Mouse (Mus musculus) heart, adult 18-20 months (tissue): ENCODE measurements around the gene Iscu. TPM values are rescaled to one million over a fixed set of nuclear protein-coding genes. Genes with fewer than 3 reads are reported as not detected.

Experiments
- DNase-seq, 2 experiments: peaks; one replicate each; pipeline ENCODE4 v3.0.0; 2021 to 2022; ENCODE audit warnings: mixed read lengths in 1 of 2
- long read RNA-seq, 2 experiments: library from polyadenylated mRNA; stranded (forward); transcript quantifications; one replicate each; pipeline ENCODE4 v2.0.0; 2021
- total RNA-seq, 2 experiments: library from RNA; stranded (reverse); gene quantifications; 2 replicates each; pipeline ENCODE4 v1.2.3; 2021

Iscu gene
- total RNA-seq, result 100 to 1,000 TPM; 207 to 210 TPM
- long read RNA-seq, experiment 1, transcript Iscu-201 (5 exons, 957 nt), result major isoform, 317 of 328 reads
- long read RNA-seq, experiment 1, partial matches to known transcripts, result 1 of 328 reads
- long read RNA-seq, experiment 1, other reads (novel, unspliced or antisense), result 2 of 328 reads
- long read RNA-seq, experiment 2, transcript Iscu-201 (5 exons, 957 nt), result major isoform, 188 of 203 reads
- long read RNA-seq, experiment 2, partial matches to known transcripts, result 5 of 203 reads
- long read RNA-seq, experiment 2, other reads (novel, unspliced or antisense), result 2 of 203 reads

- peak; percentile 95 to 96 for DNase-seq
Observed at GRCm38 (mm10) chr5:113772450-113772895, at the start of gene Iscu, which contains the start of gene Sart3. Gene Iscu (plus strand): TSS chr5:113772748. Gene Sart3 (minus strand): TSS chr5:113772510.

GRCm38 (mm10) chr5:113723567-113724237 lies 48.8 kb upstream of the Iscu start:
- peak in 1 of 2 experiments; percentile 7 for DNase-seq

GRCm38 (mm10) chr5:113724446-113724845 lies 48.1 kb upstream of the Iscu start, which contains the start of gene 1700069L16Rik:
Gene 1700069L16Rik (minus strand): TSS chr5:113724772.
- DNase-seq, result peak; percentile 79 to 93

- DNase-seq, result no peak
Observed at GRCm38 (mm10) chr5:113725417-113725816, 47.1 kb upstream of the Iscu start.

GRCm38 (mm10) chr5:113726618-113727017 lies 45.9 kb upstream of the Iscu start:
- no peak for DNase-seq

GRCm38 (mm10) chr5:113727238-113727637 lies 45.3 kb upstream of the Iscu start:
- no peak for DNase-seq

GRCm38 (mm10) chr5:113728011-113728410 lies 44.5 kb upstream of the Iscu start:
- no peak for DNase-seq

- DNase-seq, result no peak
Observed at GRCm38 (mm10) chr5:113728691-113729090, 43.9 kb upstream of the Iscu start.

- DNase-seq, result no peak
Observed at GRCm38 (mm10) chr5:113730641-113731121, 41.9 kb upstream of the Iscu start.

- DNase-seq, result no peak
Observed at GRCm38 (mm10) chr5:113731174-113731573, 41.4 kb upstream of the Iscu start.

- DNase-seq, result peak in 1 of 2 experiments; percentile 74
Observed at GRCm38 (mm10) chr5:113732182-113732581, 40.4 kb upstream of the Iscu start.

- DNase-seq, result no peak
Observed at GRCm38 (mm10) chr5:113734376-113734775, 38.2 kb upstream of the Iscu start.

- DNase-seq, result no peak
Observed at GRCm38 (mm10) chr5:113735023-113735344, 37.6 kb upstream of the Iscu start.

- DNase-seq, result peak; percentile 92 to 96
Observed at GRCm38 (mm10) chr5:113735345-113736112, 37.0 kb upstream of the Iscu start, which contains the start of gene Ficd. Gene Ficd (plus strand): TSS chr5:113735803.

GRCm38 (mm10) chr5:113736113-113736502 lies 36.4 kb upstream of the Iscu start:
- no peak for DNase-seq

GRCm38 (mm10) chr5:113736522-113737164 lies 35.9 kb upstream of the Iscu start:
- peak in 1 of 2 experiments; percentile 11 for DNase-seq

GRCm38 (mm10) chr5:113737607-113738237 lies 34.8 kb upstream of the Iscu start:
- no peak for DNase-seq

- no peak for DNase-seq
Observed at GRCm38 (mm10) chr5:113747629-113748028, 24.9 kb upstream of the Iscu start.

GRCm38 (mm10) chr5:113748556-113749331 lies 23.8 kb upstream of the Iscu start:
- DNase-seq, result no peak

- DNase-seq, result no peak
Observed at GRCm38 (mm10) chr5:113751521-113752157, 20.9 kb upstream of the Iscu start.
